Mouse (Mus musculus): ENCODE results near the gene Slc17a9. TPM values are rescaled to one million over a fixed set of nuclear protein-coding genes. Genes with fewer than 3 reads are reported as not detected.

The Slc17a9 gene
- 10.2 and 12.1 TPM in 2 replicates for total RNA-seq (2017)

DNA sequence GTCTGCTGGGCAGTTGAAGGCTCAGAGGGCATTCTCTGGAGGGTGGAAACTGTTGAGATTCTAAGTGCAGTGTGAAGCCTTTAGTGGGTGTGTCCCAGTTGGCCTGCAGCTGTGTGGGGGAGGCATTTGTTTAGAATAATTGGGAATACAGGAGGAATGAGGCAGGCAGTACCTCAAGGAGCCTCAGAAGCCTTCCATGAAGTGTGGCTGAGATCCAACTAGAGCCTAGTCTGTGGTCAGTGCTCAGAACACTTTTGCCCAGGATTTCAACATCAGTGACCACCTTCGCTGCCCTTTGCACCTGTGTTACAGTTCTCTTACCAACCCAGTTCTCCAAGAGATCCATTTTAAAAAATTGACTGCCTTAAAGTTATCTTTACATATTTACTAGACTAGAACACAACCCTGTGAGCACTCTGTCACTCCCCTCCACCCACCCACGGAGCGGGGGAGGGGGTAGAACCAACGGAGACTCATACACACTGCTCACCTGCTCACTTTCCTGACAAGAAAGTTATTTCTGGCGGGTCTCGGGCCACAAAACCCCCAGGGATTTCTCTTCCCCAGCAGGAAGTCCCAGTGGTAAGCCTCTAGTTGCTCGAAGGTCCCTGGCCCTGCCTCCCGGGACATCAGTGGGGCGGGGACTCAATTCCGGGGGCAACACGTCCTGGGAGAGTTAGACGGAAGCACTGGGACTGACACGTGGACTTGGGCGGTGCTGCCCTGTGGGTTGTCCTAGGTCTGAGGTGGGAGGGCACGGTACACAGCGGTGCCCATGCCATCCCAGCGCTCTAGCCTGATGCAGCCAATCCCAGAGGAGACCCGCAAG is at the start of gene Slc17a9:
Gene Slc17a9, plus strand, starts transcription at position 679 of the 829 bp plus-strand sequence.
- ATAC-seq (ENCODE audit: extremely low read depth, insufficient number of reproducible peaks, low FRiP score, poor library complexity, severe bottlenecking): peak; percentile 33; the same call in 1 of the 2 replicates

DNA sequence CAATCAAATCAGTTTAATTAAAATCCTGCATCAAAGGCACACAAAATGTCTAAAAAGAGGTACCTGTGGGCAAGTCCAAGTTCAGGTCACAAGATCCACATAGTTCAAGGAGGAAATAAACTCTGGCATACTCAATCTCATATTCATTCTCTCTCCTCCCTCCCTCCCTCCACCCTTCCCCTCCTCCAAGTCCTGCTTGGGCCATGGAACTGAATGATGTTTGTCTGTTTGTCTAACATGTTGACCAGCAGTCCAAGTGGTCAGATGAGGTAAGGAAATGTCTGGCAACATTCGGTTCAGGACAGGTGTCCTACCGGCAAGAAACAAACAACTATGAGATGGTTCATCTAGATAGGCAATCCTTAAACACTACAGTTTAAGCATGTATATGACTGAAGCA is 48.4 kb upstream of the Slc17a9 start:
- ATAC-seq (ENCODE audit: extremely low read depth, insufficient number of reproducible peaks, low FRiP score, poor library complexity, severe bottlenecking): no peak

DNA sequence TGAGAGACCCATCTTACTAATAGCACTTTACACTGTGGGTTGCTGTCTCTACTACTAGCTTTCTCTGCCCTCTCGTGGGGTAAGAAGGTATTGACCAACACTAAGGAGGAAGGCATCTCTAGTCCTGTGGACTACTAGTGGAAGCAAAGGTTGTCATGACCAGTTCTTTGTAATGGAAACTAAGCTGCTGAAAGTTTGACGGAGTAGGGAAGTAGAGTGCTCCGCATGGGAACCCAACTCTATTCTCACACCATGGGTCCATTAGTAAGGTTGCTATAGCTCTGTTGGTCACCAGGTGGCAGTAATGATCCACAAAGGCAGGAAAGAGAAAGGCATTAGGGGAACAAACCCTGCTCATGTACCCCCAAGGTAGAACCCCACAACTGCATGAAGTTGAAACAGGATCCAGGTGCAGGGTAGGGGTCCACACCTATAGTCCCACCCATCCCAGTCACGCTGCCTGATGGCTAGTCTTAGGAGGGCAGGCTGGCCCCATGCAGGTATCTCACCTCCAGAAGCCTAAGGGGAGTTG is 46.4 kb upstream of the Slc17a9 start:
- peak; percentile 83 for ATAC-seq (ENCODE audit: extremely low read depth, insufficient number of reproducible peaks, low FRiP score, poor library complexity, severe bottlenecking)

DNA sequence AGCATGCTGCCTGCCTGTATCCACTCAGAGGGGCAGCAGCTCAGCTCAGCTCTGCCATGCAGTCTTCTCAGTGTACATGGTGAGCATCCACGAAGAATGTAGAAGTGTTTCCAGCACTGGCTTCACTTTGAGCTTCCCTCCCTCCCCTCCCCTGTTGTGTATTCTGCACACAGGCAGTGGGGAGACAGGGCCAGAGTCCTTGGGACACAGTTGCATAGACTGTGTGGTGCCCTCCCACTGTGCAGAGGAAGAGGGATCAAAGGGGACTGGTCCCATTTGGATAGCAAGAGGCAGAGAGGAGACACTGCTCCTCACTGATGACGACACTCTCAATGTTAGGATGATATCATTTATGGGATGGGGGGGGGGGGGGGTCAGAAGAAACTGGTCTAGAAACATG is 43.8 kb upstream of the Slc17a9 start:
- no peak for ATAC-seq (ENCODE audit: extremely low read depth, insufficient number of reproducible peaks, low FRiP score, poor library complexity, severe bottlenecking)

DNA sequence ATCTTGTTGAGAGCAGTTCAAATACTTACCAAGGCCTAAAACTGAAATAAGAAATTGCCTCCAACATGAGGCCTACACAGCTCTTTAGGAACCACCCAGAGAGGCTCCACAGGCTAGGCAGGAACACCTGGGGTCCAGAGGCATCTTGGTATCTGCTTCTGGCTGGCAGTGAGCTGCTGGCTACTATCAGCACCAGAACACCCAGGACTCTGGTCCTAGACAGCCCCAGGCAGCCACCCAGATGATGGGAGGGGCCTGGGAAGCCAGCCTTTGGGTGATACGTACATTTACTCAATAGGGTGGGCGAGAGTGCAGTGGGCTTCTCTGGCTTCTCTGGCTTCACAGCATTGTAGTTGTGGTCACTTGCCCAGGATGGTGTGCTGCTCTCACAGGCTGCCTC is 41.5 kb upstream of the Slc17a9 start:
- no peak for ATAC-seq (ENCODE audit: extremely low read depth, insufficient number of reproducible peaks, low FRiP score, poor library complexity, severe bottlenecking)

DNA sequence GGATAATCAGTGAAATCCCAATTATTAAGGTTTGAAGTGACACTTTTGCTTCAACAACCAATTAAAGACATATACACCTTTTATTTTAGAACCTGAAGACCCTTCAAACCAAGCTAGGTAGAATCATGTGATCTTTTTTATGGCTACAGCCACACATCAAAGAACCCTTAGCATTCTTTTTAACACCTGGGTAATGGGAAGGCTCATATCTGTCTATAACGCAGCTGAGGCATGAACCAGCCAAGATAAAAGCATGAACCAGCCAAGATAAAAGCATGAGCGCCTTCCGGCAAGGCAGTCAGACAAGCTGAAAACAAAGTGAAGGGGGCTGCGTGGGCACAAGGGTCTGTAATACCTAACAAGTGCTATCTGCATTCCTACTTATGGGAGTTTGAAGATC is 41.0 kb upstream of the Slc17a9 start:
- ATAC-seq (ENCODE audit: extremely low read depth, insufficient number of reproducible peaks, low FRiP score, poor library complexity, severe bottlenecking): no peak

DNA sequence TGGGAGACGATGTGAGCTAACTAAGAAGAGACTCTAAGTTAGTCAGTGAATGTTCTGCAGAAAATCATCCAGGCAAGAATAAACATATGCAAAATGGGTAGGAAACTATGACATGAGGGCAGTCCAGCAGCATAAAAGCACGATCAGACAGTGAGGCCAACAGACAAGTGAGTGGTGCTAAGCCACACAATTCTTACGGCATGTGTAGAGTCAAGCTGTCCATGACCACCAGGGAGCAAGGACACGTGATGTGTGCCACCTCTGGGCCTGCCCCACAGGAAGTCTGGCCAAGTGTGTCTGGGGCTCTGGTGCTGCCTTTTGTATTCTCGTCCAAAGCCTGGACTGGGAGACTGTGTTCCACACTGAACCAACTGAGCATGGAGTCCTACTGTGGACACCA is 35.2 kb upstream of the Slc17a9 start:
- peak; percentile 11; the same call in 1 of the 2 replicates for ATAC-seq (ENCODE audit: extremely low read depth, insufficient number of reproducible peaks, low FRiP score, poor library complexity, severe bottlenecking)

DNA sequence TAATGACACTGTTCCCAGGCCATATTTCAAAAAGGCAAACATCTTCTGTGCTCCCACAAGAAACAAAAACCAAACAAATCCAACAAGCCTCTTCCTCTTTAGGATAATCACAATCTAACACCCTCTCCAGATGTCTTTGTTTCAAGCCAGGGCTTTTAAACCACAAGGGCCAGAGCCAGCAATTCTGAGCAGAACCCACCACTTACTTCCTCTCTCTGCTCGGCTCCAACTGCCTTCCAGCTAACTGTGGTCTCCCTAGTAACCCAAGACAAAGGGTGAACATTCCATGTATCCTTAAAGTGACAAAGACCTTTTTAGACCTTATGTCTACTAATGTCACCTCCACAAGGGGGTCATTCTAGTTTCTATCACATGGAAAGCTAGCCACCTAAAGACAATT is 32.4 kb upstream of the Slc17a9 start:
- ATAC-seq (ENCODE audit: extremely low read depth, insufficient number of reproducible peaks, low FRiP score, poor library complexity, severe bottlenecking): no peak

DNA sequence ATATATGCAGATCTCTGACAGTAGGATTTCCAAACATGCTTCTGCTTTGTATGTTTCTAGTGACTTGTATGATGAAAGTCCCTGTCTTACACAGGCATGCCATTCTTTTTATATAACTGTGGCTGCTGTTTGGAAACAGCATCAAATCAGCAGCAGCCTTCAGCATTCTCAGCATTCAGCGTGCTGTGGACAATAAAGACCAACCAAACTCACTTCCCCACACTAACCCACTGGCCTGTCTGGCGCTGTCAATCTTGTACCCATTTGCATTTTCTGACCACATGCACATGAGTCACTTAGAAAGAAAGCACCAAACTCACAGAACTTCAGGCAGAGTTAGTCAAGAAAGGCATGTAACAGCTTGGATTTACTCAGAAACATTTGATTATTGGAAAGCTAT is 29.9 kb upstream of the Slc17a9 start:
- ATAC-seq (ENCODE audit: extremely low read depth, insufficient number of reproducible peaks, low FRiP score, poor library complexity, severe bottlenecking): peak; percentile 75; the same call in 1 of the 2 replicates

DNA sequence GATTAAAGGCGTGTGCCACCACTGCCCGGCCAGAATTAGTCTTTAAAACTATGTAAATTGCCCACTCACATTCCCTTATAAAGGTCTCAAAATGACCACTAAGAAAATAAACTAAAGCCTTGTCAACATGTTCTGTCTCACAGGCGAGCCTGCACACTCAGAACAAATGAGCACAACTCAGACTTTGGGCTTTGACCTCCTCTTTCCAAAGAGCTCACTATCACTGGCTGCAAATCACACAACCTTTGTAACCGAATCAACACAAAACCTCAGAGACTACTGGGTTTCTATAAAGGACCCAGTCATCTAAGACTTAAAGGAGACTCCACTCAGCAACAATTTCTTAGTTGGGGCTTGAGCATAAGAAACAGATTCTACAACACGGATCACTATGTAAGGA is 24.6 kb upstream of the Slc17a9 start:
- no peak for ATAC-seq (ENCODE audit: extremely low read depth, insufficient number of reproducible peaks, low FRiP score, poor library complexity, severe bottlenecking)

DNA sequence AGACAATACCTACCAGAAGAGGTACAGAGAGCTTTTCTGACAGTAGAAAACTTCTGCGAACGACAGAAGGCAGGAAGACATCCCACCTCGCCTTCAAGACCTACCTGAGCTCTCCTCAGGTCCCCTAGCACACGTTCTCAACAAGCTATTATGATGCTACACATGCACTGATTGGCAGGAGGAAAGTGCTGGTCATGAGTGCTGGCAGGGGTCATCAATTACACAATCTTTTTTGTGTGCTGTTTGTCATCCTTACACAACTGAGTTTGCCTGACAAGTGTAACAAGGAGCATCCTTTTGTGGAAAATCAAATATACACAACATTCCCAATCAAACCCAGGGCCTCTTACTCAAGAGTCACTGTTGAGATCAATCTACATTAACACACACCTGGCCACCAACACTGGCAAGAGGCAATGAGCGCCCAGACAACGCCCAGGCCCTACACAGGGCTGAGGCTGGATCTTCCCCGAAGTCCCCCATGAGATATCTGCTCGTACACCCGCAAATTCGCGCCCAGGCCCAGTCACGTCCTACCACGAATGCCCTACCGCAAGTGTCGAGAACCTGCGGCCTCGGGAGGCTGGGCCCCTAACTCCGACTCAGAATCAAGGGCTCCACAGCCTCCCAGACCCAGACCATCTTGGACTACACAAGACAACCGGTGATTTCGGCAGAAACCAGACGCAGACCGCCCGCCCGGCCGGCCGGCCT is 23.9 kb upstream of the Slc17a9 start:
- ATAC-seq (ENCODE audit: extremely low read depth, insufficient number of reproducible peaks, low FRiP score, poor library complexity, severe bottlenecking): no peak

DNA sequence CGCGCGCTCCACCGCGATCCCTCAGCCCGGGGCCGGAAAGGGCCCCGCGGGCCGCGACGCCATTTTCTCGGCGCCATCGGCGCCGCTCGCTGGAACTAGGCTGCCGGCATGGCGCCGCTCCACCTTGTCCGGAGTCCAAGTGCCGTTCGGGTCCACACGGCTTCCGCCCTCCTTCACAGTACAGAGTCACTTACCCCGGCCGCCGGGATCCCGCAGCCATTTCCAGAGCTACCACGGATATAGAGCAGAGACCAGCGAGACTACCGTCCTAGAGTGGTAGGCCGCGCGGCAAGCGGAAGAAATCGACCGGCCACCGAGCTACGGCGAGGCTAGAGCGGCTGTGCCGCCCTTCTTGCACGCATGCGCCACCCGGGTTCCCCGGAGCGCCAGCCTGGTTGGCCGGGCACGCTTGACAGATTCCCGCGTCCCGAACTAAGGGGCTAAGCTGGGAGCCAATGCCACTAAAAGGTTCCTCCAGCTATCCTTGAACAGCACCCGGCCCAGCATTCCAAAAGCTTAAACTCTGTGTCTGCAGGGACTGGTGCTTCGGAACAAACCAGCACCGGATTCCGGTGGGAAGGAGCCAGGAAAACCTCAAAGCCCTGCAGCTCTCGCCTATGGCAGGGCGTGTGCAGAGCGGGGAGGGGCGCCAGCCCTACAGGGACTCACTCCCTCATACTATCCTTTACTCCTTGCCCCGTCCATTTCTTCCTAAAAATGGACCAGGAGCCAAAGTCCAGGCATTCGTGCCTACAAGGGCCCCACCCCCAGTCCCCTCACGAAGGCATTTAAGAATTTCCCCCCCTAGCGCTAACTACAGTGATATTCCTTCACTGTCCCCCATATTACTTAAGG is 23.1 kb upstream of the Slc17a9 start:
- peak; percentile 82 for ATAC-seq (ENCODE audit: extremely low read depth, insufficient number of reproducible peaks, low FRiP score, poor library complexity, severe bottlenecking)

DNA sequence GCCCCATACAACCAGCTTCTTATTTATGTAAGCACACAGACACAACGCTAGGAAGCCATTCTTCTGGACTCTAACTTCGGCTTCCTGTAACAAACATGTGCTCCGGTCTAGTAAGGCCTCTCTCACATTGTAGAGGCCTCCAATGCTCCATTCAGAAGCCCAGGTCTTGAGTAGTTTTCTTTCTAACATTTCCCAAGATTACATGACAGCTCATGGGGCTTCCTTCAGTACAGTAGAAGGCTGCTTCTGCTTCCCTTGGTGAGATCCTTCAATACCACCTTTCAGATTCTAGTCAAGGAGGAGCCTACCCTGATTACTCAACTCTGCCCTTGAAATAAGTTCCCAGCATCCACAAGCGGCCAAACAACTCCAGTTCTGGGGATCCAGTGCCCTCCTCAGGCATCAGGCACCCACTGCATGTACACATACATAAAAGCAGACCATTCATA is 22.3 kb upstream of the Slc17a9 start:
- no peak for ATAC-seq (ENCODE audit: extremely low read depth, insufficient number of reproducible peaks, low FRiP score, poor library complexity, severe bottlenecking)

DNA sequence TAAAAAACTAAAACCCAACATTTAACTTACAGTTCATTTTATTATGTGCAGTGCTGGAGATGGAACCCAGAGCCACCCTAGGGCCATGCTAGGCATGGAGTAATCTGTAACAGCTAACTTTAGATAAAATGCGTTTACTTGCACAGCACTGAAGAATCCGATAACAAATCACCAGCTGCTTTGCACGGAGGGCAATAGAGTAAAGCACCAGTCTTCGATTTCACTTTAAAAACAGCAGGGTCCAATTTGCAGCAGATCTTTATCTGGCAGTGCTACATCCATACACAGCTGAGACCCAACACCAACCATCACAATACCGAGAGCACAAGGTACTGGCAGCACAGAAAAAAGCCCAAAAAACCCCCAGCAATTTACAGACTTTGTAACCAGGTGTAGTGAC is 21.9 kb upstream of the Slc17a9 start:
- ATAC-seq (ENCODE audit: extremely low read depth, insufficient number of reproducible peaks, low FRiP score, poor library complexity, severe bottlenecking): no peak

DNA sequence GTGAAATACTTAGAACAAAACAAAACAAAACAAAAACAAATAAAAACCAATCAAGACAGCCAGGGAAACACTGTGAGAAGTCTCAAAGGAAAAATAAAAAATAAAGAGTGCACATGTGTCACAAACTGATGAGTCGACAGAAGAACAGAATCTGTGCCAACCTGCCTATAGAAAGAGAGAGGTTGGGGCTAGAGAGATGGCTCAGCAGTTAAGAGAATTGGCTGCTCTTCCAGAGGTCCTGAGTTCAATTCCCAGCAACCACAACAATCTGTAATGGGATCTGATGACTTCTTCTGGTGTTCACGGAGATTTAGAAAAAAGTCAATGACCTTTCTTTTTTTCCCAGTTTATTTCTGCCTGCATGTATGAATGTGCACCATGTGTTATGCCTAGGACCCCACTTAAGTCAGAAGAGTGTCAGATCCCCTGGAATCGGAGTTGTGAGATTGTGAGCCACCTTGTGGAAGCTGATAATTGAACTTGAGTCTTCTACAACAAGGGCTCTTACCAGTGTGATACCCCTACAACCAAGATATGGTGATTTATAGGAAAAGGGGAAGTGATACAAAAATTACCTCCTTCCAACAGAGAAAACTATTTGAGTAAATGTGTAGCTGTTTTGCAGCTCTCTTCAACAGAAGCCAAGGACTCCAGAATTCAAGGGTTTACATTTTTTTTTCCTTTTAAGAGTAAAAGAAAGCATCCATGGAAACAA is 21.3 kb upstream of the Slc17a9 start:
- no peak for ATAC-seq (ENCODE audit: extremely low read depth, insufficient number of reproducible peaks, low FRiP score, poor library complexity, severe bottlenecking)

DNA sequence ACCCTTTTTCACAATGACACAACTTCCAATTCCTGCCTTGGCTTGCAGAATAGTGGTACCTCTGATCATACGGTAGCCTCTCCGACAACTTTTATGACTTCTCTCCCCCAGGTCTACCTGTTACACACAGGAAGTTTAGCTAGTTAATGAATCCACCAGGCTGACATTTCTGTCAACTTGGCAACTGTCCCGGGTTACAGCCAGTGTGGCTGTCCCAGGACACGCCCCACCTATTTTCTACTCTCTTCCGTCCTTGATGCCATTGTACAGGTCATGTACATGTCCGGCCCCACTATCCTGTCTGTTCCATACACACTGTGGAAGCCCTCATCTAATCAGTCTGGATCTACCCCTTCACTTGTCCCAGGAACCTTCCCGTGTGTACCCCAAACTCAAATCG is 20.5 kb upstream of the Slc17a9 start:
- no peak for ATAC-seq (ENCODE audit: extremely low read depth, insufficient number of reproducible peaks, low FRiP score, poor library complexity, severe bottlenecking)

DNA sequence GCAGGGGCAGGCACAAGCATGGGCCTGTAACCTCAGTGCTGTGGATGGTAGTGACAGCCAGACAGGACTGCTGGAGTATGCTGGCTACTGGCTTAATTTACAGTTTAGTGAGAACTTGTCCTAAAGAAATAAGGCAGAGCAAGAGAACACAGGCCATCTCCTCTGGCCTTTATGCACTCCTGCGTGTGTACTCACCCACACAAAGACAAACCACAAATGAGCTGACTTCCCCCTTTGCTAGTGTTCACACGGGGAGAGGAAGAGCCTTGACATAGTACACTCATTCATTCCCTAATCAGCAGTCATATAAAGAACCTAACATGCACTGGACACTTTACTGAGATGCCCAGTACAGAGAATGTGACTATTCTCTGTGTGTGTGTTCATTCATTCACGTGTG is 20.0 kb upstream of the Slc17a9 start:
- ATAC-seq (ENCODE audit: extremely low read depth, insufficient number of reproducible peaks, low FRiP score, poor library complexity, severe bottlenecking): peak; percentile 42; the same call in 1 of the 2 replicates

DNA sequence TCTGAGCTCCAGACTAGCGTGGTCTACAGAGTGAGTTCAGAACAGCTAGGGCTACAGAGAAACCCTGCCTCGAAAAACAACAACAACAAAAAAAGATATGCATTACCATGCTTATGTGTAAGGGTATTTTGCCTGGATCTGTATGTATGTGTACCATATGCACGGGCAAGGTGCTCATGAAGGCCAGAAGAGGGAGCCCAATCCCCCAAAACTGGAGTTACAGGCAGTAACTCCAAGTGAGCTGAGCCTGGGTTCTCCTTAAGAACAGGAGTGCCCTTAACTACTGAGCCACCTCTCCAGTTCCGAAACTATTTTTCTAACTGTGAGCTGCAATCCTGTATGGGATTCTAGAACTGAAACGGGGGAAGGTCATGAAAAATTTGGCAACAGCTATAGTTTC is 19.1 kb upstream of the Slc17a9 start:
- ATAC-seq (ENCODE audit: extremely low read depth, insufficient number of reproducible peaks, low FRiP score, poor library complexity, severe bottlenecking): no peak
